Mouse (Mus musculus) ES-Bruce4 (cell line): ENCODE measurements around the gene Lgals2.

Experiments
- CTCF ChIP-seq: IDR thresholded peaks from one replicate; pipeline ENCODE4 v1.8.1; 2011; ENCODE audit warnings: low read depth, low read length
- POLR2A ChIP-seq: IDR thresholded peaks from one replicate; pipeline ENCODE4 v1.8.1; 2011; ENCODE audit warnings: low read length; ENCODE audit not compliant: insufficient read depth

- no peak for TF ChIP-seq POLR2A
- peak; percentile 38 for TF ChIP-seq CTCF
Measured at GRCm38 (mm10) chr15:78873803-78874435, 18.6 kb upstream of the Lgals2 start.
